In genomic region chr9:52940964-52941636, GRCm38 (mm10) we compare ENCODE assay signal across 8 mouse cellular contexts.
A peak's percentile ranks its signal among the peaks of the same experiment; 100 is the strongest.
DNase-seq lines count a peak whose midpoint lies in the region; ATAC-seq and TF ChIP-seq lines count a peak whose summit lies in the region.

No protein-coding gene starts in this region.

- H3K27ac ChIP-seq in heart, embryonic 16.5 days (ENCODE audit: low read length): no peak overlapping the region
- no peak overlapping the region for H3K27ac ChIP-seq in intestine, postnatal 0 days (ENCODE audit: low read depth, low read length)

- peak overlapping the region; percentile 21 for H3K4me2 ChIP-seq in heart, embryonic 16.5 days (ENCODE audit: low read depth, low read length)
- H3K4me2 ChIP-seq in intestine, postnatal 0 days (replicated peaks; ENCODE audit: low read depth): no peak overlapping the region

- no peak for ATAC-seq in heart, embryonic 16.5 days (replicated peaks; ENCODE audit: extremely low read depth, insufficient read depth, low FRiP score)
- ATAC-seq in intestine, postnatal 0 days: no peak
- ATAC-seq in megakaryocyte, adult 5-6 weeks (ENCODE audit: poor library complexity, severe bottlenecking): no peak

- WGBS in heart, embryonic 16.5 days: 34% methylated on average over 11 of the region's 11 CpGs
- 41% methylated on average over 11 of the region's 11 CpGs for WGBS in intestine, postnatal 0 days

- H3K9me3 ChIP-seq in heart, embryonic 16.5 days (replicated peaks; ENCODE audit: control insufficient read depth, low read length): no peaks in the 10 kb centered on the region
- no peaks in the 10 kb centered on the region for H3K9me3 ChIP-seq in intestine, postnatal 0 days (ENCODE audit: control insufficient read depth)

- DNase-seq in heart, postnatal 25 days (ENCODE audit: low spot score): no peak
- DNase-seq in brain, adult 2 months (ENCODE audit: low read depth, low spot score): peak; percentile 27
- DNase-seq in forelimb bud, embryonic 11.5 days (ENCODE audit: low read depth, low spot score): peak; percentile 30
- peak; percentile 43 for DNase-seq in lung, postnatal 36 days
- DNase-seq in thymus, postnatal 36 days: no peak

- no peaks in the 10 kb centered on the region for H3K36me3 ChIP-seq in heart, embryonic 16.5 days (ENCODE audit: control insufficient read depth, insufficient read depth)
- no peaks in the 10 kb centered on the region for H3K36me3 ChIP-seq in intestine, postnatal 0 days (ENCODE audit: control insufficient read depth, insufficient read depth)

- H3K4me3 ChIP-seq in heart, embryonic 16.5 days (ENCODE audit: low read length): no peak overlapping the region
- no peak overlapping the region for H3K4me3 ChIP-seq in intestine, postnatal 0 days (ENCODE audit: low read depth, low read length)

- peaks cover 17% of the 10 kb centered on the region for H3K4me1 ChIP-seq in heart, embryonic 16.5 days (ENCODE audit: control insufficient read depth, insufficient read depth, low read length)
- H3K4me1 ChIP-seq in intestine, postnatal 0 days (replicated peaks; ENCODE audit: control insufficient read depth, insufficient read depth, low read length): no peaks in the 10 kb centered on the region

- TF ChIP-seq CTCF in intestine, postnatal 0 days (IDR thresholded peaks at IDR 0.05; ENCODE audit: low read depth): no peak

- intact Hi-C loops in heart, postnatal 25 days (cut with DNase I): no loop called here

- peak overlapping the region; percentile 26; the same call in 1 of the 2 replicates for H3K9ac ChIP-seq in heart, embryonic 16.5 days (ENCODE audit: low read length)
- H3K9ac ChIP-seq in intestine, postnatal 0 days (ENCODE audit: low read depth, low read length): no peak overlapping the region

- H3K27me3 ChIP-seq in heart, embryonic 16.5 days (ENCODE audit: control insufficient read depth, insufficient read depth, low read length): no peaks in the 10 kb centered on the region
- H3K27me3 ChIP-seq in intestine, postnatal 0 days (replicated peaks; ENCODE audit: control insufficient read depth, insufficient read depth, low read length): no peaks in the 10 kb centered on the region

Comparison
In these comparisons a context has a peak if more than half of its experiments do, and no peak if none do; other contexts are left out.
1. DNase-seq: peak in brain, adult 2 months (single experiment), forelimb bud, embryonic 11.5 days (single experiment) and lung, postnatal 36 days (single experiment); none in heart, postnatal 25 days (single experiment) and thymus, postnatal 36 days (0 of 2).